Mouse (Mus musculus) bone marrow macrophage, adult 2 months (primary cell): ENCODE measurements around the gene Soga1. TPM values are rescaled to one million over a fixed set of nuclear protein-coding genes. Genes with fewer than 3 reads are reported as not detected.

Source experiments
- H3K27ac ChIP-seq: 2 replicates; pipeline ENCODE4 v1.5.1; 2012; ENCODE audit warnings: low read depth, low read length; ENCODE audit not compliant: insufficient read depth
- H3K4me1 ChIP-seq: 2 replicates; pipeline ENCODE4 v1.6.1; 2012; ENCODE audit warnings: low read length; ENCODE audit not compliant: control insufficient read depth, insufficient read depth
- H3K4me3 ChIP-seq: 2 replicates; pipeline ENCODE4 v1.5.1; 2012; ENCODE audit warnings: mild to moderate bottlenecking, low read length, moderate library complexity; ENCODE audit not compliant: insufficient read depth
- CTCF ChIP-seq: IDR thresholded peaks from 2 replicates; pipeline ENCODE4 v1.5.1; 2012; ENCODE audit warnings: low read depth, mild to moderate bottlenecking, low read length, moderate library complexity
- POLR2A ChIP-seq: IDR thresholded peaks from 2 replicates; pipeline ENCODE4 v1.6.1; 2012; ENCODE audit warnings: mild to moderate bottlenecking, low read depth, low read length, borderline replicate concordance
- polyA plus RNA-seq: library from polyadenylated mRNA; stranded (reverse); fragments of >200 nt; gene quantifications from 2 replicates; pipeline ENCODE4 v1.2.4, GENCODE M21; 2012; ENCODE audit not compliant: missing spikeins, insufficient read depth, insufficient read length

Gene Soga1
- polyA plus RNA-seq, 1 experiment = 14.9 TPM

- H3K27ac ChIP-seq = no peak overlapping the region
- peaks cover 15% of the 10 kb centered on the region for H3K4me1 ChIP-seq
- H3K4me3 ChIP-seq = no peak overlapping the region
- TF ChIP-seq CTCF (no peak), POLR2A (no peak)
Measured at GRCm38 (mm10) chr2:157055721-157056120, 23.3 kb downstream of the Soga1 start.

GRCm38 (mm10) chr2:157054816-157055215 is 24.2 kb downstream of the Soga1 start:
- Histone ChIP-seq H3K4me3 (no peak overlapping the region), H3K27ac (no peak overlapping the region), H3K4me1 (peaks cover 15% of the 10 kb centered on the region)
- TF ChIP-seq POLR2A = no peak
- no peak for TF ChIP-seq CTCF

- H3K4me3 ChIP-seq = no peak overlapping the region
- H3K4me1 ChIP-seq = peaks cover 19% of the 10 kb centered on the region
- no peak for TF ChIP-seq POLR2A
- no peak for TF ChIP-seq CTCF
- no peak overlapping the region for H3K27ac ChIP-seq
Measured at GRCm38 (mm10) chr2:157054297-157054696, 24.8 kb downstream of the Soga1 start.

- Histone ChIP-seq H3K27ac (no peak overlapping the region), H3K4me3 (no peak overlapping the region), H3K4me1 (peaks cover 24% of the 10 kb centered on the region)
- TF ChIP-seq POLR2A = no peak
- peak; percentile 14; the same call in 1 of the 2 replicates for TF ChIP-seq CTCF
Measured at GRCm38 (mm10) chr2:157053787-157054186, 25.3 kb downstream of the Soga1 start.

GRCm38 (mm10) chr2:157053124-157053523 is 25.9 kb downstream of the Soga1 start:
- Histone ChIP-seq H3K4me3 (no peak overlapping the region), H3K4me1 (peaks cover 29% of the 10 kb centered on the region), H3K27ac (no peak overlapping the region)
- no peak for TF ChIP-seq CTCF
- no peak for TF ChIP-seq POLR2A

- Histone ChIP-seq H3K27ac (no peak overlapping the region), H3K4me1 (peaks cover 29% of the 10 kb centered on the region), H3K4me3 (no peak overlapping the region)
- TF ChIP-seq POLR2A = no peak
- no peak for TF ChIP-seq CTCF
Measured at GRCm38 (mm10) chr2:157052448-157052847, 26.6 kb downstream of the Soga1 start.

- H3K27ac ChIP-seq = no peak overlapping the region
- TF ChIP-seq CTCF (no peak), POLR2A (no peak)
- H3K4me1 ChIP-seq = peaks cover 29% of the 10 kb centered on the region
- no peak overlapping the region for H3K4me3 ChIP-seq
Measured at GRCm38 (mm10) chr2:157049831-157050243, 29.2 kb downstream of the Soga1 start.

GRCm38 (mm10) chr2:157048395-157049181 is 30.5 kb downstream of the Soga1 start:
- H3K4me3 ChIP-seq = no peak overlapping the region
- H3K4me1 ChIP-seq = peaks cover 29% of the 10 kb centered on the region
- no peak overlapping the region for H3K27ac ChIP-seq
- TF ChIP-seq POLR2A (no peak), CTCF (no peak)

- TF ChIP-seq POLR2A = no peak
- TF ChIP-seq CTCF = no peak
Measured at GRCm38 (mm10) chr2:157046956-157047355, 32.1 kb downstream of the Soga1 start.

GRCm38 (mm10) chr2:157045932-157046331 is 33.1 kb downstream of the Soga1 start:
- TF ChIP-seq CTCF = no peak
- no peak for TF ChIP-seq POLR2A
- Histone ChIP-seq H3K4me3 (no peak overlapping the region), H3K27ac (no peak overlapping the region), H3K4me1 (peaks cover 14% of the 10 kb centered on the region)

More at GRCm38 (mm10) chr2:157046956-157047355, 32.1 kb downstream of the Soga1 start:
- Histone ChIP-seq H3K4me1 (peaks cover 22% of the 10 kb centered on the region), H3K4me3 (no peak overlapping the region), H3K27ac (no peak overlapping the region)
